8 mouse cellular contexts compared by ENCODE assay signal in genomic region chr19:60873501-60873900, GRCm38 (mm10). TPM values are rescaled to one million over a fixed set of nuclear protein-coding genes. Genes with fewer than 3 reads are reported as not detected.
A peak's percentile ranks its signal among the peaks of the same experiment; 100 is the strongest.
DNase-seq lines count a peak whose midpoint lies in the region; ATAC-seq and TF ChIP-seq lines count a peak whose summit lies in the region.

No protein-coding gene starts in this region.

- H3K36me3 ChIP-seq in heart, adult 2 months (ENCODE audit: control insufficient read depth, insufficient read depth, low read length): peaks cover 15% of the 10 kb centered on the region
- peaks cover 14% of the 10 kb centered on the region; the same call in 1 of the 2 replicates for H3K36me3 ChIP-seq in forebrain, embryonic 14.5 days (ENCODE audit: control insufficient read depth, insufficient read depth, low read length)
- peaks cover 5% of the 10 kb centered on the region; the same call in 1 of the 2 replicates for H3K36me3 ChIP-seq in lung, postnatal 0 days (ENCODE audit: insufficient read depth, low read length)
- H3K36me3 ChIP-seq in stomach, embryonic 14.5 days (ENCODE audit: control insufficient read depth, insufficient read depth, low read length): peaks cover 20% of the 10 kb centered on the region

- TF ChIP-seq EP300 in heart, adult 2 months (IDR thresholded peaks at IDR 0.05; ENCODE audit: insufficient read depth, low read depth, low read length): no peak
- no peak for TF ChIP-seq EP300 in lung, postnatal 0 days (IDR thresholded peaks at IDR 0.05)

- no peaks in the 10 kb centered on the region for H3K79me2 ChIP-seq in heart, adult 2 months (replicated peaks; ENCODE audit: control insufficient read depth, insufficient read depth, low read length)

- no peaks in the 10 kb centered on the region; the same call in none of the 2 replicates for H3K4me1 ChIP-seq in heart, adult 2 months (ENCODE audit: control insufficient read depth, insufficient read depth, low read length)
- H3K4me1 ChIP-seq in forebrain, embryonic 14.5 days (ENCODE audit: control insufficient read depth, insufficient read depth, low read length): no peaks in the 10 kb centered on the region
- H3K4me1 ChIP-seq in lung, postnatal 0 days (ENCODE audit: insufficient read depth, low read depth, low read length): peaks cover 4% of the 10 kb centered on the region; the same call in 1 of the 2 replicates
- H3K4me1 ChIP-seq in stomach, embryonic 14.5 days (ENCODE audit: control insufficient read depth, insufficient read depth, low read length): peaks cover 7% of the 10 kb centered on the region

- H3K4me3 ChIP-seq in heart, adult 2 months: peak overlapping the region; percentile 33; the same call in 1 of the 2 replicates
- 0 out of 2 replicates have a peak overlapping the region, but pooled peaks have one; percentile 49 for H3K4me3 ChIP-seq in forebrain, embryonic 14.5 days (ENCODE audit: low read depth, low read length)
- H3K4me3 ChIP-seq in lung, postnatal 0 days (ENCODE audit: low read depth, low read length): peak overlapping the region; percentile 59
- peak overlapping the region; percentile 51 for H3K4me3 ChIP-seq in stomach, embryonic 14.5 days (ENCODE audit: low read depth, low read length)

- no peak for TF ChIP-seq CTCF in heart, adult 2 months (IDR thresholded peaks at IDR 0.05)
- no peak for TF ChIP-seq CTCF in lung, postnatal 0 days (IDR thresholded peaks at IDR 0.05)

- intact Hi-C loops in heart, adult 2 months (cut with DNase I): loop anchor here (5.0 kb wide), 1 partner anchor 264 kb away; no protein-coding TSS in a partner anchor
- intact Hi-C loops in heart, postnatal 36 days (cut with DNase I): no loop called here

- TF ChIP-seq POLR2A in heart, adult 2 months (IDR thresholded peaks at IDR 0.05; ENCODE audit: insufficient read depth, low read depth, low read length): no peak

- no peaks in the 10 kb centered on the region for H3K9me3 ChIP-seq in forebrain, embryonic 14.5 days (replicated peaks; ENCODE audit: control insufficient read depth, low read length)
- no peaks in the 10 kb centered on the region for H3K9me3 ChIP-seq in lung, postnatal 0 days (ENCODE audit: low read length)
- no peaks in the 10 kb centered on the region for H3K9me3 ChIP-seq in stomach, embryonic 14.5 days (ENCODE audit: control insufficient read depth, low read depth, low read length)

- peak in 1 of 2 experiments; percentile 14 for DNase-seq in heart, adult 2 months
- no peak for DNase-seq in heart, postnatal 36 days
- DNase-seq in adrenal gland, adult 18-20 months (ENCODE audit: low spot score in 2 of 2): peak; percentile 55 to 61
- DNase-seq in forebrain, embryonic 14.5 days (ENCODE audit: low spot score): no peak
- DNase-seq in kidney, adult 9 months: peak; percentile 38
- peak; percentile 42 for DNase-seq in lung, postnatal 0 days (ENCODE audit: low spot score)
- DNase-seq in cerebellum, postnatal 25 days: no peak

- no peaks in the 10 kb centered on the region for H3K27me3 ChIP-seq in heart, adult 2 months (ENCODE audit: control insufficient read depth, insufficient read depth, low read length)
- no peaks in the 10 kb centered on the region for H3K27me3 ChIP-seq in forebrain, embryonic 14.5 days (replicated peaks; ENCODE audit: control insufficient read depth, insufficient read depth, low read length)
- H3K27me3 ChIP-seq in lung, postnatal 0 days (replicated peaks; ENCODE audit: insufficient read depth, low read length): no peaks in the 10 kb centered on the region
- H3K27me3 ChIP-seq in stomach, embryonic 14.5 days (ENCODE audit: control insufficient read depth, insufficient read depth, low read length): no peaks in the 10 kb centered on the region

- peak overlapping the region; percentile 39; the same call in 1 of the 2 replicates for H3K27ac ChIP-seq in heart, adult 2 months
- H3K27ac ChIP-seq in forebrain, embryonic 14.5 days (ENCODE audit: low read depth, low read length): no peak overlapping the region
- H3K27ac ChIP-seq in lung, postnatal 0 days (ENCODE audit: low read length): peak overlapping the region; percentile 90
- H3K27ac ChIP-seq in stomach, embryonic 14.5 days (ENCODE audit: low read length): no peak overlapping the region; the same call in 1 of the 2 replicates

- WGBS in heart, adult 2 months: 9% methylated on average over 4 of the region's 4 CpGs
- 38% methylated on average over 4 of the region's 4 CpGs for WGBS in forebrain, embryonic 14.5 days
- WGBS in lung, postnatal 0 days: 3% methylated on average over 4 of the region's 4 CpGs
- WGBS in stomach, embryonic 14.5 days: 24% methylated on average over 4 of the region's 4 CpGs

- H3K4me2 ChIP-seq in forebrain, embryonic 14.5 days (ENCODE audit: low read length): peak overlapping the region; percentile 68
- peak overlapping the region; percentile 67 for H3K4me2 ChIP-seq in lung, postnatal 0 days (replicated peaks; ENCODE audit: low read depth, low read length)
- peak overlapping the region; percentile 59 for H3K4me2 ChIP-seq in stomach, embryonic 14.5 days (replicated peaks; ENCODE audit: low read depth, low read length)

- no peak overlapping the region; the same call in 1 of the 2 replicates for H3K9ac ChIP-seq in heart, adult 2 months (ENCODE audit: low read depth, low read length)
- H3K9ac ChIP-seq in forebrain, embryonic 14.5 days (ENCODE audit: low read length): no peak overlapping the region
- no peak overlapping the region for H3K9ac ChIP-seq in lung, postnatal 0 days (replicated peaks; ENCODE audit: low read depth)
- H3K9ac ChIP-seq in stomach, embryonic 14.5 days (replicated peaks; ENCODE audit: low read depth, low read length): 0 out of 2 replicates have a peak overlapping the region, but pooled peaks have one; percentile 26

- no peak for ATAC-seq in forebrain, embryonic 14.5 days
- ATAC-seq in lung, postnatal 0 days: peak; percentile 3; the same call in 1 of the 2 replicates
- ATAC-seq in stomach, embryonic 14.5 days (ENCODE audit: insufficient number of reproducible peaks, insufficient read depth, low FRiP score, low read depth): no peak

RNA-seq across cellular contexts. Expression of gene Prdx3, which starts 0.9 kb away (rescaled TPM):
- 100 to 1,000 TPM; 353 to 407 TPM for total RNA-seq in heart, adult 2 months (2021)
- 450 and 687 TPM in 2 replicates for polyA plus RNA-seq in heart, adult 2 months (2012; rRNA removed)
- total RNA-seq in heart, postnatal 36 days (2021): 100 to 1,000 TPM; 377 to 409 TPM
- total RNA-seq in adrenal gland, adult 18-20 months (2021): 100 to 1,000 TPM; 564 to 802 TPM
- polyA plus RNA-seq in forebrain, embryonic 14.5 days (2014; fragmentation: Nextera tagmentation; extraction: Ambion mirVana): 89.7 and 103 TPM in 2 replicates
- polyA plus RNA-seq in lung, postnatal 0 days (2015; fragmentation: Nextera tagmentation; extraction: Ambion mirVana): 103 and 105 TPM in 2 replicates
- 107 and 108 TPM in 2 replicates for polyA plus RNA-seq in stomach, embryonic 14.5 days (2014; fragmentation: Nextera tagmentation; extraction: Ambion mirVana)

RNA-seq across cellular contexts. Expression of gene Sfxn4, which starts 12.2 kb away (rescaled TPM):
- 1 to 10 TPM; 6.9 to 8.7 TPM for total RNA-seq in heart, adult 2 months (2021)
- polyA plus RNA-seq in heart, adult 2 months (2012; rRNA removed): 2.1 and 5.4 TPM in 2 replicates
- total RNA-seq in heart, postnatal 36 days (2021): 1 to 10 TPM; 7.2 TPM
- 1 to 10 TPM; 6.4 to 7.1 TPM for total RNA-seq in adrenal gland, adult 18-20 months (2021)
- 10.7 and 11.0 TPM in 2 replicates for polyA plus RNA-seq in forebrain, embryonic 14.5 days (2014; fragmentation: Nextera tagmentation; extraction: Ambion mirVana)
- 3.7 and 4.4 TPM in 2 replicates for polyA plus RNA-seq in lung, postnatal 0 days (2015; fragmentation: Nextera tagmentation; extraction: Ambion mirVana)
- polyA plus RNA-seq in stomach, embryonic 14.5 days (2014; fragmentation: Nextera tagmentation; extraction: Ambion mirVana): 6.3 and 7.6 TPM in 2 replicates

RNA-seq across cellular contexts. Expression of gene Grk5, which starts 16.0 kb away (rescaled TPM):
- 10 to 100 TPM; 25.1 to 32.4 TPM for total RNA-seq in heart, adult 2 months (2021)
- polyA plus RNA-seq in heart, adult 2 months (2012; rRNA removed): 4.1 and 9.3 TPM in 2 replicates
- total RNA-seq in heart, postnatal 36 days (2021): 10 to 100 TPM; 20.9 to 29.6 TPM
- 10 to 100 TPM; 23.3 to 47.1 TPM for total RNA-seq in adrenal gland, adult 18-20 months (2021)
- 2.0 and 2.7 TPM in 2 replicates for polyA plus RNA-seq in forebrain, embryonic 14.5 days (2014; fragmentation: Nextera tagmentation; extraction: Ambion mirVana)
- polyA plus RNA-seq in lung, postnatal 0 days (2015; fragmentation: Nextera tagmentation; extraction: Ambion mirVana): 7.2 and 9.1 TPM in 2 replicates
- polyA plus RNA-seq in stomach, embryonic 14.5 days (2014; fragmentation: Nextera tagmentation; extraction: Ambion mirVana): 3.6 and 4.3 TPM in 2 replicates

Comparison
In these comparisons a context has a peak if more than half of its experiments do, and no peak if none do; other contexts are left out.
1. DNase-seq: peak in adrenal gland, adult 18-20 months (2 of 2), kidney, adult 9 months (single experiment) and lung, postnatal 0 days (single experiment); none in heart, postnatal 36 days (0 of 2), forebrain, embryonic 14.5 days (single experiment) and cerebellum, postnatal 25 days (0 of 2).
2. H3K27ac ChIP-seq: peak in heart, adult 2 months (single experiment) and lung, postnatal 0 days (single experiment); none in forebrain, embryonic 14.5 days (single experiment) and stomach, embryonic 14.5 days (single experiment).
3. Peak in every context shown above with its lines, with median percentiles within 50 percentile points of each other: H3K4me3 ChIP-seq and H3K4me2 ChIP-seq.